Mouse (Mus musculus) midbrain, embryonic 16.5 days (tissue): ENCODE results near the gene Ctc1. TPM values are rescaled to one million over a fixed set of nuclear protein-coding genes. Genes with fewer than 3 reads are reported as not detected.
A peak's percentile ranks its signal among the peaks of the same experiment; 100 is the strongest.

Experiments
- ATAC-seq: fragments of 200-750 bp; cut with Nextera tagmentation; 2 replicates; pipeline ENCODE4 v1.8.0; 2017; ENCODE audit warnings: moderate TSS enrichment
- H3K27ac ChIP-seq: fragments of 300-500 bp; sonication (generic); 2 replicates; pipeline ENCODE4 v1.5.1; 2014; ENCODE audit warnings: mild to moderate bottlenecking, low read length, mixed read lengths
- H3K27me3 ChIP-seq: fragments of 300-500 bp; sonication (generic); 2 replicates; pipeline ENCODE4 v1.6.1; 2014; ENCODE audit warnings: low read depth, low read length, mixed read lengths; ENCODE audit not compliant: control insufficient read depth, insufficient read depth
- H3K36me3 ChIP-seq: fragments of 300-500 bp; sonication (generic); 2 replicates; pipeline ENCODE4 v1.6.1; 2014; ENCODE audit warnings: mild to moderate bottlenecking, low read length, moderate library complexity, mixed read lengths; ENCODE audit not compliant: control insufficient read depth, insufficient read depth
- H3K4me1 ChIP-seq: fragments of 300-500 bp; sonication (generic); 2 replicates; pipeline ENCODE4 v1.6.1; 2014; ENCODE audit warnings: mild to moderate bottlenecking, low read length, mixed read lengths; ENCODE audit not compliant: control insufficient read depth, insufficient read depth
- H3K4me2 ChIP-seq: fragments of 300-500 bp; sonication (generic); 2 replicates; pipeline ENCODE4 v1.6.1; 2014; ENCODE audit warnings: mild to moderate bottlenecking, low read length, mixed read lengths
- H3K4me3 ChIP-seq: fragments of 300-500 bp; sonication (generic); 2 replicates; pipeline ENCODE4 v1.5.1; 2014; ENCODE audit warnings: low read depth, mild to moderate bottlenecking, low read length, moderate library complexity, mixed read lengths
- H3K9ac ChIP-seq: fragments of 300-500 bp; sonication (generic); 2 replicates; pipeline ENCODE4 v1.6.1; 2014; ENCODE audit warnings: low read depth, low read length, mixed read lengths
- H3K9me3 ChIP-seq: fragments of 300-500 bp; sonication (generic); replicated peaks from 2 replicates; pipeline ENCODE4 v1.6.1; 2014; ENCODE audit warnings: mild to moderate bottlenecking, low read length, mixed read lengths; ENCODE audit not compliant: control insufficient read depth, poor library complexity, severe bottlenecking
- WGBS: fragments of 180-500 bp; shearing (Covaris S2); extraction: QIAGEN DNeasy Blood & Tissue Kit; methylation state at CpG from one replicate; pipeline ENCODE4 v1.1.7; 2014; 5-methylcytosine and 5-hydroxymethylcytosine counted together
- polyA plus RNA-seq: library from polyadenylated mRNA; unstranded; fragments of >200 nt; fragmentation: Nextera tagmentation; extraction: Ambion mirVana; gene quantifications from 2 replicates; pipeline ENCODE4 v1.2.1, GENCODE M21; 2015

Ctc1 gene
- polyA plus RNA-seq, 1 experiment from 2014 or later: 67.0 TPM

GRCm38 (mm10) chr11:69061255-69061912, 45.7 kb downstream of the Ctc1 start:
- H3K9ac ChIP-seq: peak overlapping the region; percentile 85
- H3K4me2 ChIP-seq: peak overlapping the region; percentile 80
- no peak overlapping the region for H3K27ac ChIP-seq
- H3K4me1 ChIP-seq: peaks cover 32% of the 10 kb centered on the region
- 6% methylated on average over 17 of the region's 17 CpGs for WGBS
- H3K27me3 ChIP-seq: no peaks in the 10 kb centered on the region
- H3K4me3 ChIP-seq: peak overlapping the region; percentile 87
- H3K36me3 ChIP-seq: no peaks in the 10 kb centered on the region
- ATAC-seq: no peak
- H3K9me3 ChIP-seq: no peaks in the 10 kb centered on the region

GRCm38 (mm10) chr11:69062194-69062760, 46.6 kb downstream of the Ctc1 start:
- H3K36me3 ChIP-seq: no peaks in the 10 kb centered on the region
- under 1% methylated on average over 17 of the region's 17 CpGs for WGBS
- no peak for ATAC-seq
- H3K4me1 ChIP-seq: peaks cover 39% of the 10 kb centered on the region
- H3K9ac ChIP-seq: no peak overlapping the region
- H3K27me3 ChIP-seq: no peaks in the 10 kb centered on the region
- H3K4me3 ChIP-seq: peak overlapping the region; percentile 63
- H3K9me3 ChIP-seq: no peaks in the 10 kb centered on the region
- H3K27ac ChIP-seq: peak overlapping the region; percentile 54
- peak overlapping the region; percentile 80 for H3K4me2 ChIP-seq

- ATAC-seq: peak; percentile 49; the same call in 1 of the 2 replicates
- Histone ChIP-seq H3K9me3 (no peaks in the 10 kb centered on the region), H3K4me3 (peak overlapping the region; percentile 63), H3K27ac (peak overlapping the region; percentile 68), H3K4me1 (peaks cover 36% of the 10 kb centered on the region), H3K4me2 (peak overlapping the region; percentile 70), H3K9ac (no peak overlapping the region), H3K27me3 (no peaks in the 10 kb centered on the region), H3K36me3 (no peaks in the 10 kb centered on the region)
- under 1% methylated on average over 19 of the region's 19 CpGs for WGBS
These were observed 47.1 kb downstream of the Ctc1 start for GRCm38 (mm10) chr11:69062761-69063224.

GRCm38 (mm10) chr11:69063413-69064201, 47.9 kb downstream of the Ctc1 start:
- peak overlapping the region; percentile 48 for H3K27ac ChIP-seq
- no peaks in the 10 kb centered on the region for H3K36me3 ChIP-seq
- H3K4me2 ChIP-seq: peak overlapping the region; percentile 70
- no peak for ATAC-seq
- peak overlapping the region; percentile 63 for H3K4me3 ChIP-seq
- no peaks in the 10 kb centered on the region for H3K27me3 ChIP-seq
- peaks cover 29% of the 10 kb centered on the region for H3K4me1 ChIP-seq
- H3K9me3 ChIP-seq: no peaks in the 10 kb centered on the region
- WGBS: under 1% methylated on average over 31 of the region's 31 CpGs
- peak overlapping the region; percentile 54 for H3K9ac ChIP-seq

- H3K9ac ChIP-seq: no peak overlapping the region; the same call in 1 of the 2 replicates
- WGBS: 43% methylated on average over 9 of the region's 9 CpGs
- no peaks in the 10 kb centered on the region for H3K9me3 ChIP-seq
- H3K27me3 ChIP-seq: no peaks in the 10 kb centered on the region
- H3K27ac ChIP-seq: peak overlapping the region; percentile 48; the same call in 1 of the 2 replicates
- peaks cover 28% of the 10 kb centered on the region for H3K4me1 ChIP-seq
- peak overlapping the region; percentile 70 for H3K4me2 ChIP-seq
- H3K4me3 ChIP-seq: peak overlapping the region; percentile 63
- no peak for ATAC-seq
- H3K36me3 ChIP-seq: no peaks in the 10 kb centered on the region
These were observed 48.8 kb downstream of the Ctc1 start for GRCm38 (mm10) chr11:69064259-69065133.

- ATAC-seq: no peak
- H3K4me3 ChIP-seq: no peak overlapping the region
- no peak overlapping the region for H3K9ac ChIP-seq
- peaks cover 34% of the 10 kb centered on the region for H3K4me1 ChIP-seq
- no peaks in the 10 kb centered on the region for H3K36me3 ChIP-seq
- H3K9me3 ChIP-seq: no peaks in the 10 kb centered on the region
- no peaks in the 10 kb centered on the region for H3K27me3 ChIP-seq
- peak overlapping the region; percentile 83 for H3K4me2 ChIP-seq
- WGBS: 52% methylated on average over 3 of the region's 3 CpGs
- H3K27ac ChIP-seq: no peak overlapping the region
These were observed 49.7 kb downstream of the Ctc1 start for GRCm38 (mm10) chr11:69065394-69065925.

GRCm38 (mm10) chr11:69066163-69066861, 50.6 kb downstream of the Ctc1 start:
- WGBS: under 1% methylated on average over 26 of the region's 29 CpGs
- ATAC-seq: no peak
- H3K27ac ChIP-seq: no peak overlapping the region
- H3K27me3 ChIP-seq: no peaks in the 10 kb centered on the region
- H3K9ac ChIP-seq: peak overlapping the region; percentile 67
- H3K36me3 ChIP-seq: no peaks in the 10 kb centered on the region
- peak overlapping the region; percentile 45 for H3K4me3 ChIP-seq
- H3K4me2 ChIP-seq: peak overlapping the region; percentile 83
- H3K9me3 ChIP-seq: no peaks in the 10 kb centered on the region
- H3K4me1 ChIP-seq: peaks cover 30% of the 10 kb centered on the region

GRCm38 (mm10) chr11:69066956-69067355, 51.2 kb downstream of the Ctc1 start:
- Histone ChIP-seq H3K9ac (no peak overlapping the region), H3K27me3 (no peaks in the 10 kb centered on the region), H3K9me3 (no peaks in the 10 kb centered on the region), H3K4me3 (peak overlapping the region; percentile 45), H3K4me2 (peak overlapping the region; percentile 83), H3K4me1 (peaks cover 32% of the 10 kb centered on the region), H3K36me3 (no peaks in the 10 kb centered on the region), H3K27ac (no peak overlapping the region)
- ATAC-seq: no peak
- whole genome bisulfite sequencing: 11% methylated on average over 8 of the region's 8 CpGs
